Mouse (Mus musculus) ES-E14 (cell line): ENCODE data around the gene Frs3. TPM values are rescaled to one million over a fixed set of nuclear protein-coding genes. Genes with fewer than 3 reads are reported as not detected.
A peak's percentile ranks its signal among the peaks of the same experiment; 100 is the strongest.

ENCODE experiments used
- DNase-seq: peaks from one replicate; pipeline ENCODE4 v3.0.0-alpha.2; 2013; ENCODE audit warnings: low read depth, low spot score
- H3K27ac ChIP-seq: 2 replicates; pipeline ENCODE4 v1.5.1; 2012; ENCODE audit warnings: low read depth, mild to moderate bottlenecking, low read length, moderate library complexity, mixed read lengths; ENCODE audit not compliant: poor library complexity, insufficient read depth, severe bottlenecking
- H3K36me3 ChIP-seq: 2 replicates; pipeline ENCODE4 v1.6.1; 2012; ENCODE audit warnings: mild to moderate bottlenecking, low read length, moderate library complexity, mixed read lengths; ENCODE audit not compliant: control insufficient read depth, poor library complexity, insufficient read depth, severe bottlenecking
- H3K4me1 ChIP-seq, 2 experiments: fragments of 150-350 bp in 1 of 2; sonication (generic) in 1 of 2; 2 replicates each; pipeline ENCODE4 v1.6.1; 2012; ENCODE audit warnings: low read length in 2 of 2, mild to moderate bottlenecking in 1 of 2, mixed read lengths in 1 of 2; ENCODE audit not compliant: control insufficient read depth in 2 of 2, insufficient read depth in 2 of 2, poor library complexity in 1 of 2
- H3K4me3 ChIP-seq, 2 experiments: fragments of 150-350 bp in 1 of 2; sonication (generic) in 1 of 2; 2 replicates each; pipeline ENCODE4 v1.5.1; 2012; ENCODE audit warnings: low read length in 2 of 2, low read depth in 1 of 2, mild to moderate bottlenecking in 1 of 2, mixed read lengths in 1 of 2; ENCODE audit not compliant: insufficient read depth in 1 of 2, poor library complexity in 1 of 2, severe bottlenecking in 1 of 2
- H3K9ac ChIP-seq: 2 replicates; pipeline ENCODE4 v1.6.1; 2012; ENCODE audit warnings: low read depth, mild to moderate bottlenecking, low read length, mixed read lengths; ENCODE audit not compliant: poor library complexity, insufficient read depth, severe bottlenecking
- H3K9me3 ChIP-seq: fragments of 150-350 bp; sonication (generic); 2 replicates; pipeline ENCODE4 v1.6.1; 2012; ENCODE audit warnings: low read depth, mild to moderate bottlenecking, low read length; ENCODE audit not compliant: control insufficient read depth, insufficient read depth
- CHD2 ChIP-seq: IDR thresholded peaks from 2 replicates; pipeline ENCODE4 v1.6.1; 2014; ENCODE audit warnings: mild to moderate bottlenecking, low read depth, low read length, inconsistent platforms
- HCFC1 ChIP-seq: IDR thresholded peaks from 2 replicates; pipeline ENCODE4 v1.6.1; 2012; ENCODE audit warnings: low read length, inconsistent platforms, borderline replicate concordance; ENCODE audit not compliant: insufficient read depth
- MAFK ChIP-seq: IDR thresholded peaks from 2 replicates; pipeline ENCODE4 v1.6.1; 2014; ENCODE audit warnings: mild to moderate bottlenecking, low read depth, low read length, inconsistent platforms; ENCODE audit not compliant: insufficient read depth
- ZC3H11A ChIP-seq: IDR thresholded peaks from 2 replicates; pipeline ENCODE4 v1.6.1; 2012; ENCODE audit warnings: low read depth, mild to moderate bottlenecking, inconsistent platforms, low read length, borderline replicate concordance
- ZNF384 ChIP-seq: IDR thresholded peaks from 2 replicates; pipeline ENCODE4 v1.6.1; 2012; ENCODE audit warnings: low read depth, low read length, inconsistent platforms
- in situ Hi-C, 2 experiments: fragments of 600-800 bp; cut with MboI; formaldehyde crosslinking; loops; one replicate each; pipeline ENCODE4 v1.15.1; 2025; ENCODE audit warnings: low sequenced_read_pairs in 2 of 2, inconsistent platforms in 1 of 2; ENCODE audit not compliant: unreplicated experiment in 2 of 2
- total RNA-seq: library from RNA; depleted of rRNA; stranded (reverse); fragments of 300-350 nt; gene quantifications from 2 replicates; pipeline ENCODE4 v1.2.3, GENCODE M21; 2012

Gene Frs3
- total RNA-seq, 1 experiment: 8.4 TPM

- H3K9ac ChIP-seq: peak overlapping the region; percentile 74
- peak overlapping the region; percentile 75 to 88 for H3K4me3 ChIP-seq
- TF ChIP-seq MAFK (no peak), HCFC1 (no peak)
- no peaks in the 10 kb centered on the region for H3K36me3 ChIP-seq
- peak; percentile 54 for DNase-seq
- peaks cover 5 to 28% of the 10 kb centered on the region in 2 experiments for H3K4me1 ChIP-seq
- in situ Hi-C loops: no loop called here
- H3K27ac ChIP-seq: peak overlapping the region; percentile 79
- no peaks in the 10 kb centered on the region for H3K9me3 ChIP-seq
Measured at GRCm38 (mm10) chr17:47738879-47739798, 50.3 kb downstream of the Frs3 start.

GRCm38 (mm10) chr17:47740186-47740585 lies 51.4 kb downstream of the Frs3 start:
- in situ Hi-C loops: no loop called here
- peak; percentile 55 for DNase-seq
- no peaks in the 10 kb centered on the region for H3K9me3 ChIP-seq
- TF ChIP-seq ZC3H11A: no peak
- TF ChIP-seq CHD2: no peak
- no peak for TF ChIP-seq ZNF384
- TF ChIP-seq HCFC1: no peak
- TF ChIP-seq MAFK: no peak
- peak overlapping the region; percentile 79; the same call in 1 of the 2 replicates for H3K27ac ChIP-seq
- H3K4me1 ChIP-seq: peaks cover 5 to 24% of the 10 kb centered on the region in 2 experiments
- H3K4me3 ChIP-seq: peak overlapping the region in 1 of 2 experiments; percentile 88; a peak in 1 of 4 replicates
- H3K36me3 ChIP-seq: no peaks in the 10 kb centered on the region
- H3K9ac ChIP-seq: no peak overlapping the region

DNA sequence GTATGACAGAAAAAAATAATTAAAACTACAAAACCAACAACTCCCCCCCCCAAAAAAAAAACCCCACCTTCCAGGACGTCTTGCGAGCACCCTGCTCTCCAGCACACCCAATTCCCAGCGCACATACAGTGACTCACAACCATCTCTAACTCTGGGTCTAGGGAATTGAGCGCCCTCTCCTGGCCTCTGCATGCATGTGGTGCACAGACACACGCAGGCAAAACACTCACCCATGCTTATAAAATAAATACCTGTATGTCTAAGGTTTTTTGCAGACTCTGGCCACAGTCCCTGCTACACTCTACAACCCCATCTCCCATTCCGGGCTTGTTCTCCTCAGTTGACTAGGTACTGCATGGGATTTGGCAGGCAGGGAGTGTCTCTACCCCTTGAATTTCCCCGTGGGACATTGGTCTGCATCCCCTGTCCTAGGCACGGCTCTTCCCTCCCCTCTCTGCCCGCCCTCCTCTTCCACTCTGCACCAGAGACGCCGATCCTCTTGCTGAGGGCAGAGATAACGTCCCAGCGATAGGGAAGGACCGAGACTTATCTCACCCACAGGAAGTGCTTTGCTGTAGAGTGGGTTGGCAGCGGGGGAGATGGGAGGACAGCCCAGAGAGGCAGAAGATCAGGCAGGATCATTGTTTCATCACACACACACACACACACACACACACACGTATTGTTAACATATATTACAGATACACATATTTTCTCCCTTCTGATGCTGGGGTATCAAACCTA lies 54.3 kb downstream of the Frs3 start:
- no peaks in the 10 kb centered on the region for H3K9me3 ChIP-seq
- H3K9ac ChIP-seq: peak overlapping the region; percentile 6; the same call in 1 of the 2 replicates
- peak overlapping the region in 1 of 2 experiments; percentile 11; a peak in 1 of 4 replicates for H3K4me3 ChIP-seq
- no peaks in the 10 kb centered on the region for H3K36me3 ChIP-seq
- TF ChIP-seq ZC3H11A: no peak
- TF ChIP-seq CHD2: no peak
- TF ChIP-seq ZNF384: no peak
- TF ChIP-seq MAFK: no peak
- no peak for TF ChIP-seq HCFC1
- no peak overlapping the region for H3K27ac ChIP-seq
- peak; percentile 47 for DNase-seq
- H3K4me1 ChIP-seq: peaks cover 2 to 18% of the 10 kb centered on the region in 2 experiments; a peak in 3 of 4 replicates
- in situ Hi-C loops: no loop called here

GRCm38 (mm10) chr17:47744086-47744485 lies 55.3 kb downstream of the Frs3 start:
- no peak for TF ChIP-seq MAFK
- TF ChIP-seq HCFC1: no peak
- TF ChIP-seq CHD2: no peak
- no peak for TF ChIP-seq ZC3H11A
- TF ChIP-seq ZNF384: no peak
- in situ Hi-C loops: no loop called here
- no peak for DNase-seq
- Histone ChIP-seq H3K27ac (no peak overlapping the region), H3K36me3 (no peaks in the 10 kb centered on the region), H3K4me3 (no peak overlapping the region), H3K4me1 (peaks cover 2 to 18% of the 10 kb centered on the region in 2 experiments; a peak in 3 of 4 replicates), H3K9ac (no peak overlapping the region), H3K9me3 (no peaks in the 10 kb centered on the region)
